In genomic region chr8:61651955-61652354, GRCm38 (mm10) we compare ENCODE assay signal across 29 mouse cellular contexts.
A peak's percentile ranks its signal among the peaks of the same experiment; 100 is the strongest.
DNase-seq lines count a peak whose midpoint lies in the region; ATAC-seq and TF ChIP-seq lines count a peak whose summit lies in the region.
"Had no signal": no experiment of that assay in that cellular context is flagged by ENCODE, and none has a peak within 500 bp of the region (broad histone marks: within the 10 kb centered on the region; RNA-seq: fewer than 3 reads in every experiment).

No protein-coding gene starts in this region.

- DNase-seq in heart, postnatal 0 days (ENCODE audit: low spot score) = peak; percentile 50
- DNase-seq in heart, postnatal 14 days = no peak
- no peak for DNase-seq in lung, postnatal 14 days
- peak; percentile 34 for DNase-seq in lung, postnatal 36 days
- DNase-seq in ovary, postnatal 10 days (ENCODE audit: low spot score) = no peak
- DNase-seq: adrenal gland, adult 8-10 months; B cell, adult 2 months; cerebellum, adult 2 months; cerebellum, postnatal 14 days; gastrocnemius, postnatal 36 days; heart, adult 2 months; heart, postnatal 4 days; kidney, adult 9 months; kidney, postnatal 10 days; layer of hippocampus, postnatal 36 days had no signal

- TF ChIP-seq EP300 in heart, postnatal 0 days (IDR thresholded peaks at IDR 0.05; ENCODE audit: low read depth) = 0 out of 2 replicates have a peak, but pooled peaks have one; percentile 46

- no peak overlapping the region for H3K4me3 ChIP-seq in heart, postnatal 0 days (ENCODE audit: low read depth, low read length)
- H3K4me3 ChIP-seq in lung, embryonic 16.5 days (ENCODE audit: low read length) = no peak overlapping the region
- H3K4me3 ChIP-seq in forebrain, embryonic 13.5 days = no peak overlapping the region
- H3K4me3 ChIP-seq: embryonic facial prominence, embryonic 10.5 days; embryonic facial prominence, embryonic 15.5 days; heart, adult 2 months; heart, embryonic 13.5 days; hindbrain, embryonic 13.5 days; limb, embryonic 10.5 days; limb, embryonic 15.5 days; neural tube, embryonic 13.5 days had no signal

- WGBS in heart, postnatal 0 days = 21% methylated on average over 6 of the region's 6 CpGs
- 22% methylated on average over 6 of the region's 6 CpGs for WGBS in lung, embryonic 16.5 days
- 86% methylated on average over 6 of the region's 6 CpGs for WGBS in forebrain, embryonic 13.5 days

- ATAC-seq in heart, postnatal 0 days (ENCODE audit: insufficient read depth, low read depth) = peak; percentile 59; the same call in 1 of the 2 replicates
- ATAC-seq in lung, embryonic 16.5 days (ENCODE audit: low read depth) = peak; percentile 63
- no peak for ATAC-seq in forebrain, embryonic 13.5 days
- ATAC-seq: activated CD4-positive, CD25-positive, alpha-beta regulatory T cell, adult 4 months; forebrain, embryonic 14.5 days; intestine, postnatal 0 days; midbrain, embryonic 16.5 days had no signal

- H3K4me1 ChIP-seq in heart, postnatal 0 days (ENCODE audit: control insufficient read depth, insufficient read depth) = peaks cover 32% of the 10 kb centered on the region
- peaks cover 9% of the 10 kb centered on the region for H3K4me1 ChIP-seq in lung, embryonic 16.5 days (replicated peaks; ENCODE audit: control insufficient read depth, insufficient read depth, low read length)
- H3K4me1 ChIP-seq in forebrain, embryonic 13.5 days = no peaks in the 10 kb centered on the region
- H3K4me1 ChIP-seq: embryonic facial prominence, embryonic 10.5 days; hindbrain, embryonic 13.5 days; limb, embryonic 10.5 days; neural tube, embryonic 13.5 days had no signal

- H3K27ac ChIP-seq in heart, postnatal 0 days (ENCODE audit: low read depth) = peak overlapping the region; percentile 43; the same call in 1 of the 2 replicates
- H3K27ac ChIP-seq in lung, embryonic 16.5 days (ENCODE audit: low read length) = no peak overlapping the region
- H3K27ac ChIP-seq in forebrain, embryonic 13.5 days = no peak overlapping the region
- H3K27ac ChIP-seq: embryonic facial prominence, embryonic 10.5 days; embryonic facial prominence, embryonic 15.5 days; heart, adult 2 months; heart, embryonic 13.5 days; hindbrain, embryonic 13.5 days; limb, embryonic 10.5 days; limb, embryonic 15.5 days; neural tube, embryonic 13.5 days had no signal

- no peak for TF ChIP-seq CTCF in heart, postnatal 0 days (IDR thresholded peaks at IDR 0.05; ENCODE audit: low read depth)

- H3K36me3 ChIP-seq in heart, postnatal 0 days (replicated peaks; ENCODE audit: control insufficient read depth, insufficient read depth, low read length) = 0 out of 2 replicates have a peak, but pooled peaks cover 3% of the 10 kb centered on the region
- H3K36me3 ChIP-seq in lung, embryonic 16.5 days (ENCODE audit: control insufficient read depth, insufficient read depth, low read length) = no peaks in the 10 kb centered on the region
- no peaks in the 10 kb centered on the region for H3K36me3 ChIP-seq in forebrain, embryonic 13.5 days (ENCODE audit: poor library complexity, severe bottlenecking)
- H3K36me3 ChIP-seq: embryonic facial prominence, embryonic 10.5 days; embryonic facial prominence, embryonic 15.5 days; heart, embryonic 13.5 days; hindbrain, embryonic 13.5 days; limb, embryonic 10.5 days; limb, embryonic 15.5 days; neural tube, embryonic 13.5 days had no signal

- H3K9ac ChIP-seq in heart, postnatal 0 days (replicated peaks; ENCODE audit: low read depth, low read length) = no peak overlapping the region
- H3K9ac ChIP-seq in lung, embryonic 16.5 days (ENCODE audit: low read length) = no peak overlapping the region
- no peak overlapping the region for H3K9ac ChIP-seq in forebrain, embryonic 13.5 days
- H3K9ac ChIP-seq: embryonic facial prominence, embryonic 15.5 days; heart, embryonic 13.5 days; hindbrain, embryonic 13.5 days; limb, embryonic 15.5 days; neural tube, embryonic 13.5 days had no signal

- H3K9me3 ChIP-seq in heart, postnatal 0 days (replicated peaks; ENCODE audit: control insufficient read depth, low read length) = no peaks in the 10 kb centered on the region
- H3K9me3 ChIP-seq in lung, embryonic 16.5 days (ENCODE audit: control insufficient read depth, low read length) = no peaks in the 10 kb centered on the region
- H3K9me3 ChIP-seq in forebrain, embryonic 13.5 days (replicated peaks) = no peaks in the 10 kb centered on the region
- H3K9me3 ChIP-seq: embryonic facial prominence, embryonic 10.5 days; embryonic facial prominence, embryonic 15.5 days; heart, embryonic 13.5 days; hindbrain, embryonic 13.5 days; limb, embryonic 10.5 days; limb, embryonic 15.5 days; neural tube, embryonic 13.5 days had no signal

- no peaks in the 10 kb centered on the region for H3K27me3 ChIP-seq in heart, postnatal 0 days (ENCODE audit: control insufficient read depth, insufficient read depth, low read length)
- no peaks in the 10 kb centered on the region for H3K27me3 ChIP-seq in lung, embryonic 16.5 days (ENCODE audit: control insufficient read depth, insufficient read depth, low read depth, low read length)
- no peaks in the 10 kb centered on the region for H3K27me3 ChIP-seq in forebrain, embryonic 13.5 days
- H3K27me3 ChIP-seq: embryonic facial prominence, embryonic 15.5 days; heart, embryonic 13.5 days; hindbrain, embryonic 13.5 days; limb, embryonic 15.5 days; neural tube, embryonic 13.5 days had no signal

- H3K4me2 ChIP-seq in heart, postnatal 0 days (ENCODE audit: low read depth, low read length) = no peak overlapping the region
- no peak overlapping the region for H3K4me2 ChIP-seq in lung, embryonic 16.5 days (ENCODE audit: low read depth, low read length)
- no peak overlapping the region for H3K4me2 ChIP-seq in forebrain, embryonic 13.5 days
- H3K4me2 ChIP-seq: embryonic facial prominence, embryonic 15.5 days; heart, embryonic 13.5 days; hindbrain, embryonic 13.5 days; limb, embryonic 15.5 days; midbrain, embryonic 11.5 days; neural tube, embryonic 13.5 days had no signal

- intact Hi-C loops in heart, postnatal 14 days (cut with DNase I) = no loop called here

Comparison
In these comparisons a context has a peak if more than half of its experiments do, and no peak if none do; other contexts are left out.
1. DNase-seq: peak in heart, postnatal 0 days (single experiment) and lung, postnatal 36 days (single experiment); none in heart, postnatal 14 days (0 of 2), lung, postnatal 14 days (single experiment) and ovary, postnatal 10 days (single experiment).